Mouse (Mus musculus): ENCODE results near the gene Srrd. TPM values are rescaled to one million over a fixed set of nuclear protein-coding genes. Genes with fewer than 3 reads are reported as not detected.

Srrd gene
- polyA plus RNA-seq, 1 experiment from 2014 or later: 47.6 TPM

Other genes starting within 250 kb of the Srrd start
- gene Cryba4, start 90.5 kb downstream of the Srrd start, polyA plus RNA-seq (2014; fragmentation: Nextera tagmentation; extraction: Ambion mirVana): 2.6 and 2.7 TPM in 2 replicates
- gene Crybb1, start 87.2 kb downstream of the Srrd start, polyA plus RNA-seq (2014; fragmentation: Nextera tagmentation; extraction: Ambion mirVana): 2.2 and 3.1 TPM in 2 replicates
- 35.3 and 38.4 TPM in 2 replicates for gene Tpst2, start 66.3 kb downstream of the Srrd start, polyA plus RNA-seq (2014; fragmentation: Nextera tagmentation; extraction: Ambion mirVana)
- gene Tfip11, start 16.7 kb downstream of the Srrd start, polyA plus RNA-seq (2014; fragmentation: Nextera tagmentation; extraction: Ambion mirVana): 16.6 and 21.5 TPM in 2 replicates
- 30.9 and 35.0 TPM in 2 replicates for gene Hps4, start within 50 bp of the Srrd start, polyA plus RNA-seq (2014; fragmentation: Nextera tagmentation; extraction: Ambion mirVana)
- gene Gm6583, start 13.0 kb upstream of the Srrd start, polyA plus RNA-seq (2014; fragmentation: Nextera tagmentation; extraction: Ambion mirVana): 0.32 and 0.42 TPM in 2 replicates
- gene Asphd2, start 51.8 kb upstream of the Srrd start, polyA plus RNA-seq (2014; fragmentation: Nextera tagmentation; extraction: Ambion mirVana): 6.4 and 7.5 TPM in 2 replicates
- gene Gm6588, start 106.4 kb upstream of the Srrd start, polyA plus RNA-seq (2014; fragmentation: Nextera tagmentation; extraction: Ambion mirVana): not detected in 2 replicates
- gene Sez6l, start 234.1 kb upstream of the Srrd start, polyA plus RNA-seq (2014; fragmentation: Nextera tagmentation; extraction: Ambion mirVana): 2.3 and 2.6 TPM in 2 replicates